Mouse (Mus musculus): ENCODE measurements around the gene Orc6.

DNA sequence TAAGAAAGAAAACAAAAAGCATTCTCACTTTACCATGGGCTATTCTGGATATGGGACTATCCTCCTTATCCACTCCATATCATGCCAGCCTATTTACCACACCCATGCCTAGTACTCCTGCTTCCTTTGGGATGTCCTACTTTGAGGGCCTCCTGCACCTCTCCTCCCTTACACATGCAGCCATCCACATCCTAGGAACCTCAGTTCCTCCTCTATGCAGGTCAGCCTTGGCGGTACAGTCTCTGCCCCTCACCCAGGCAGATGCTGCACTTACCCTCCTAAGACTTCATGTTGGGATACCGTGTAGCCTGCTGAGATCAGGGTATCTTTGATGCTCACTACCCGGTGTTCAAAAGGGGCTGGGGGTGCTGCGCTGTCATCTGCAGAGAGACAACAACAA lies 53.9 kb downstream of the Orc6 start:
- TF ChIP-seq CTCF (IDR thresholded peaks at IDR 0.05; ENCODE audit: borderline replicate concordance, control insufficient read depth, extremely low read depth, insufficient read depth, low read length, poor library complexity) (no peak), POLR2A (IDR thresholded peaks at IDR 0.05; ENCODE audit: control insufficient read depth, extremely low read depth, insufficient read depth, low read length, poor library complexity) (no peak)

Measured in thymus, adult 2 months (tissue).